Mouse (Mus musculus): Measurements from ENCODE around the gene Prrg2.

The Prrg2 gene

GRCm38 (mm10) chr7:45090251-45090977 lies 27.9 kb upstream of the Prrg2 start:
- DNase-seq (ENCODE audit: low spot score) = no peak

DNA sequence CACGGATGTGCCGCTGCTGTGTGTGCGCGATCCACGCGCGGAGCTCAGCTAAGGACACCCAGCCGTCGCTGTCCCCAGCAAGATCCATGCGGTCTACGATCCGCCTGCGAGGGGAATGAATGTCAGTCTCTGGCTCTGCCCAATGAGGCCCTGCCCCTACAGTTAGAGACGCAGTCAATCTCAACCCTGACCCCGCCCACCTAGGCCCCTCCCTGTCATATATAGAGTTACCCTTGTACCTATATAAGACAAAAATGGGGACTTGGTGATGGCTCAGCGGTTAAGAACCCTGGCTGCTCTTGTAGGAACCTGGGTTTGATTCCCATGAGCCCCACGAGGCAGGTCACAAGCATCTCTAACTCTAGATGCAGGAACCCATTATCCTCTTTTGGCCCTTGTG lies 26.1 kb upstream of the Prrg2 start:
- no peak for DNase-seq (ENCODE audit: low spot score)

DNA sequence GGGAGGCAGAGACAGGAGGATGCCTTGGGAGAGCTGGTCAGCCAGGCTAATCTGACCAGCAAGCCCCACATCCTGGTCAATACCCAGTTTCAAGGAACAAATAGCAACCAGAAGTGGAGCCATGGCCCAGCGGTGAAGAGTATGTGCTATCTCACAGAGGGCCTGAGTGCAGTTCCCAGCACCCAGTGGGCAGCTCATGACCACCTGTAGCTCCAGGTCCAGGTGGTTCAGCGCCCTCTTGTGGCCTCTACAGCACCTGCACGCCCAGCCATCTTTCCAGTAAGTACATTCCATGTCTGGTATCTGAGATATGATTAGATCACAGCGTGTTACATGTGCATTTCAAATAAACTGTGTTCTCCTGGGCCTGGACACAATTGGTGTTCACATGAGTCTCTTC lies 23.6 kb upstream of the Prrg2 start:
- no peak for DNase-seq (ENCODE audit: low spot score)

GRCm38 (mm10) chr7:45083300-45083890 lies 20.9 kb upstream of the Prrg2 start:
- no peak for DNase-seq (ENCODE audit: low spot score)

DNA sequence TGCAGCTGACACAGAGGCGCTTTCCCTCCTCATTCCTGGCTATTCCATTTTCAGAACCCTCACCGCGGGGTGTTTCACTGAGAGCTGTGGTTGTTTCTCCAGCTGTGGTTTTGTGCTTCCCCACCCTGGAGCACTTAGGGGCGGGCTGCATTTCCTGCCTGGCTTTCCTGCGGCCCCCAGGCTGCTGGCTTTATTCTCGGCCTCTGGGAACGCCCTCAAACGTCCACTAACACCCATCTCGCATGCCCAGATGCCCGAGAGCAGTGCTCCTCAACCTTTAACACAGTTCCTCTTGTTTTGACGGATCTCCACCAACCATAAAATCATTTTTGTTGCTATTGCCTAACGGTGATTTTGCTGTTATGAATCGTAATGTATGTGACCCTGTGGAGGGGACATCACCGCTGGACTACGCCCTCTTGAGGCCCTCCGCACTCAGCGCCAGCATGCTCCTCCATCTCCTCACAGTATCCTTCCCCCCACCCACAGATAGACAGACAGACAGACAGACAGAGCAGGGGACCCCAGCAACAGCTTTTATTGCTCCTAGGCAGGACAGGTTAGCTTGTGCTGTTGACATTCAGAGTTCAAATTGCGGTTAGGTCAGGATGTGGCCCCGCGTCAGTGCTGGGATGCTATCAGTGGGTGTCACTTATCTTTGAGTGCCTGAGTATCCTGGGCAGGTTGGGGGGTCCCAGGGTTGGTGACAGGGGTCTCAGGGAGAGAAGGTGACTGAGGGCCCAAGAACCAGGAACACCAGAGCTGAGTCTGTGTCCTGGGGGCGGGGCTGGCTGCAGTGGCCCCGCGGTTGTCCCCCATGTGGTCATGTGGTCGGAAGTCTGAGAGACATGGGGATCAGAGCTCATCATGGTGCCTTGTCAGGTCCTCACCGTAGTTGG lies 20.2 kb upstream of the Prrg2 start:
- no peak for DNase-seq (ENCODE audit: low spot score)

- DNase-seq (ENCODE audit: low spot score) = no peak
Observed at GRCm38 (mm10) chr7:45081016-45081415, 18.5 kb upstream of the Prrg2 start.

DNA sequence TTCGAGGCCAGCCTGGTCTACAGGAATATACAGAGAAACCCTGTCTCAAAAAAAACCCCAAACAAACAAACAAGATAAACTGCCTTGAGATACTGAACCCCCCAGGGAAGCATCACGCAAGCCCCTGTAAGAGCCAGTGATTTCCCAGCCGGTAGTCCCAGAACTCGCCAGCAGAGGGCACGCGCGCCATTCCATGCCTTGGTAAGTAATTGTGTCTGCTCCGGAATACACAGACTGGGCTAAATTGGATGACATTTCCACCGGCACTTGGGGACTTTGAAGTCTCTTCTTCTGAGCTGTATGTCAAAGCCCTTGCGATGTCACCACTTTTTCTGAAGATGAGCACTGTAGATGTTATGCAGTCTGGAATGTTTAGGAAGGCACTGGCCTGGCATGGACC lies 17.4 kb upstream of the Prrg2 start:
- DNase-seq (ENCODE audit: low spot score) = peak; percentile 84

DNA sequence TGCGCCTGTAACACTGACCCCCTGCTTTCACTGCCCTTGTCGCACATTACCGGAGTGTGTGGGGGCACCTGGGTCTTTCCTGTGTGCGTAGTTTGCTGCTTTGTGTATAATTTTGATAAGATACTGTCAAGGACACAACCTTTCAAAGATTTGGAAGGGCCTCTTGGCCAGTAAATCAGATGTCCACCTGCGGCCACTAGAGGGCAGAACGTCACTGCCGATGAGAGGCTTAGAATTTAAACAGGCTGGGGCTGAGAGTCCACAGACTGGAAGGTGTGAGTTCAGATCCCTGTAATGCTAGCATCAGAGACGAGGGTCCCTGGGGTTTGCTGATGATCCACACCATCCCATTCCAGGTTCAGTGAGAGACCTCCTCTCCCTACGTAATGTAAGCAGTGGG lies 16.0 kb upstream of the Prrg2 start:
- peak; percentile 67 for DNase-seq (ENCODE audit: low spot score)

DNA sequence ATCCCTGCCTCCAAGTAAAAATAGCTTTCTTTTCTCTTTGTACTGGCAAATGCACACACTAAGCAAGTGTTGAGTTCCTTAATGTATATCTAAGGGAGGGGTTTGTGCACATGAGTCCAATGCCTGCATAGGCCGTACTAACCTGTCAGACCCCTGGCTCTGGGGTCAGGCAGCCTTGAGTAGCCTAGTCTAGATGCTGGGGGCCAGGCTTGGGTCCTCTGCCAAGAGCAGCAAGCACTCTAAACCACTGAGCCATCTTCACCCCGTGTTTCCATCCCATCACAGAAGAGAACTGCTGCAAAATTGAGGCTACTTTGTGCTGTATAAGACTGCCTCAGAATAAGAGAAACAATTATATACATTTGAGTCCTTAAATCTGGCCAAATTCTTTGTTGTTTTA lies 15.4 kb upstream of the Prrg2 start:
- DNase-seq (ENCODE audit: low spot score) = no peak

DNA sequence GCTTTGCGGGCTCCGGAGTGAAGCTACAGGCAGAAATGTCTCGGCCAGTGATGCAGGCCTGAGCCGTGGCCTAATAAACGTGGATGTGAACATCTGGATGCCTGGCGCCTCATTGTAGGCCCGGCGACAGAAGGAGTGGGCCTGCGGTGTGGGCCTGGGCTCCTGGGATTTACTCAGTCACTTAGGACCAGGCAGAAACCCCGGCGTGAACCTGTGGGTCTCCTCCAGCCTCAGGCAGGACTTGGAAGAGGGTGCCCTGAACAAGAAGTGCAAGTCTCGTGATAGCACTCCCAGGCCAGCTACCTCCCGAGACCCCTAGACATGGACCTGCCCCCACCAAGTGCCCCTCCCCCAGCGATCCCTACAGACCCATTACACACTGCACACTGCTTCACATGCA lies 14.8 kb upstream of the Prrg2 start:
- no peak for DNase-seq (ENCODE audit: low spot score)

DNA sequence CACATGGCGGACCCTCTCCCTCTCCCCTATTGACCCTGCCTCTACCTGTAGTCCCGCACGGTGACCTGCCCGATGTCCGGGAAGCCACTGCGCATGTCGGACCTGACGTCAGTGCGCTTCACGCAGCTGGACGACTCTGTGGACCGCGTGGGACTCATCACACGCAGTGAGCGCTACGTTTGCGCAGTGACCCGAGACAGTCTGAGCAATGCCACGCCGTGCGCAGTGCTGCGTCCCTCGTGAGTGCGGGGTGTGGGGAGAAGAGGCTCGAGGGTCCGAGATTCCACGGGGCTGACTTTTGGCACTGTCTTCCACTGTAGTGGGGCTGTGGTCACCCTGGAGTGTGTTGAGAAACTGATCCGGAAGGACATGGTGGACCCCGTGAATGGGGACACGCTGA lies 14.0 kb upstream of the Prrg2 start:
- no peak for DNase-seq (ENCODE audit: low spot score)

- DNase-seq (ENCODE audit: low spot score) = no peak
Observed at GRCm38 (mm10) chr7:45075405-45075804, 12.9 kb upstream of the Prrg2 start.

DNA sequence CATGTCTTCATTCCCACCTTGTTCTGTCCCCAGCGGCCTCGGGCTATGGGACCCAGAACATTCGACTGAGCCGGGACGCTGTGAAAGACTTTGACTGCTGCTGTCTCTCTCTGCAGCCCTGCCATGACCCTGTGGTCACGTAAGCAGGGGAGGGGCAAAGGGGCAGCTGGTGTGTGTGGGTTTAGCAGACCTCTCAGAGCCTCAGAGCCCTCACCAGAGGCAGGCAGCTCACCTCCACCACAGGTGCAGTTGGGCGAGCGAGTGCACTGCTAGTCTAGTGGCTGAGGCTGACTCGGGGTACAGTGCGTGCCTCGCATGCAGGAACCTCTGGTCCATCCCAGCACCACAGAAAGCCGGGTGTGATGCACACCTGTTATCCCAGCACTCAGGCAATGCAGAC lies 11.5 kb upstream of the Prrg2 start:
- no peak for DNase-seq (ENCODE audit: low spot score)

- DNase-seq (ENCODE audit: low spot score) = no peak
Observed at GRCm38 (mm10) chr7:45073171-45073707, 10.8 kb upstream of the Prrg2 start.

DNA sequence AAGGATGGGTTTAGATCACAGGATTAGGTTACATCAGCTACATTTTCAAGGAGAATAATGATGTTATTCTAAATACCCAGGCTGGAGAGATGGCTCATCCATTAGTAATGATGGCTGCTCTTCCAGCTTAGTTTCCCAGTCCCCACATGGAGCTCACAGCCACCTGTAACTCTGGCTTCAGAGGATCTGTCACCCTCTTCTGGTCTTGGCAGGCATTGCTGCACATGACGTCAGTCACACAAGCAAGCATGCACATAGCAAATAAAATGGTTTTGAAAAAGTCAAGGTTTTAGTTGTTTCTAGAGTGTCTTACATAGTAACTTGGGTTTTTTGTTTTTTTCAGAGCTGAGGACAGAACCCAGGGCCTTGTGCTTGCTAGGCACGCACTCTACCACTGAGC lies 9.8 kb upstream of the Prrg2 start:
- DNase-seq (ENCODE audit: low spot score) = no peak

DNA sequence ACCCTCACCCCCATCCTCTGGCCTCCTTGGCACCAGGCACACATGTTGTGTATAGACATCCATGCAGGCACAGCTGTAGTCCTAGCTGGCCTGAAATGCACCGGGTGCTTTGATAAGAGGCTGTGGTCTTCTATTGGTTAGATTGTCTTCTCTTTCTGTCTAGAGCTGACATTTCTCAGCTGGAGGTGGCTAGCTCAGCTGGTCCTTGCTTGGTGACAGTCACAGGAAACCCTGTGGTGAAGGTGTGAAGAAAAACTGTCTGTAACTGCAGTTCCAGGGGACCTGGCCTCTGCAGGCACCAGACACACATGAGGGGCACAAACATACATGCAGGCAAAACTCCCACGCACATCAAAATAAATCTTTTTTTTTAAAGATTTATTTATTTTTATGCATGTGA lies 7.2 kb upstream of the Prrg2 start:
- DNase-seq (ENCODE audit: low spot score) = no peak

- DNase-seq (ENCODE audit: low spot score) = peak; percentile 61
Observed at GRCm38 (mm10) chr7:45068000-45068318, 5.5 kb upstream of the Prrg2 start.

DNA sequence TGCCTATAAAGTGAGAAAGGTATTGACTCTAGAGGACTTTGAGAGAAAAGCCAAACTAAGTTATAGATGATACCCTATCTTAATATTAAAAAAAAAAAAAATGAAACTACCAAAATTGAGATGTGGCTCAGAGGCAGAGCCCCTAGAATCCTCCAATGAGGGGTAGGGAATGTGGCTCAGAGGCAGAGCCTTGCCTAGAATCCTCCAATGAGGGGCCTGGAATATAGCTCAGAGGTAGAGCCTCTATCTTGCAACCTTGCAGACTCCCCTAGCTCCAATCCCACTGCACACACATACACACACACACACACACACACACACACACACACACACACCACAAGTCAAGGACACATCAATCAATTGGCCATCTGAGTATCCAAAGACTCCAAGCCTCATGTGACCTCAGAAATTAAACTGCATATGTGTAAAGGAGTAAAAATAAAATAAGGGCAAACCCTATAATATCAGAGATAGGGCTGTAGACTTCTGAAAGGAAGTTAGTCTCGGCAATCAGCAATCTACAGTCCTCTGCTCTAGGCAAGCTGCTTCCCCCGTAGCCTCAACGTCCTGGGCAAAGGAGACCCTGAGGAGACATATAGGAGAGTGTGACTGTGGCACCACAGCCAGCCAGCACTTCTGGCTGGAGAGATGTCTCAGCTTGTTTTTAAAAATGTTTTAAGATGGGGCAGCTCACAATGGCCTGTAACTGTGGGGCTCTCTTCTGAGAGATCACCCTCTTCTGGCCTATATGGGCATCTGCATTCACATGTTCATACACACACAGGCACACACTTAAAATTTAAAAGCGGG lies 4.9 kb upstream of the Prrg2 start:
- no peak for DNase-seq (ENCODE audit: low spot score)

- DNase-seq (ENCODE audit: low spot score) = no peak
Observed at GRCm38 (mm10) chr7:45061532-45062075, 873 bp downstream of the Prrg2 start.

- DNase-seq (ENCODE audit: low spot score) = no peak
Observed at GRCm38 (mm10) chr7:45060632-45061122, 1.8 kb downstream of the Prrg2 start.

Data from c-Kit-positive CD71-positive TER-119-positive erythroid progenitor cells, embryonic 14.5 days (primary cell).